Mouse (Mus musculus): Measurements from ENCODE around the gene Ebf1. TPM values are rescaled to one million over a fixed set of nuclear protein-coding genes. Genes with fewer than 3 reads are reported as not detected.

Ebf1 gene
- polyA plus RNA-seq, 1 experiment from 2014 or later, result 8.8 TPM

DNA sequence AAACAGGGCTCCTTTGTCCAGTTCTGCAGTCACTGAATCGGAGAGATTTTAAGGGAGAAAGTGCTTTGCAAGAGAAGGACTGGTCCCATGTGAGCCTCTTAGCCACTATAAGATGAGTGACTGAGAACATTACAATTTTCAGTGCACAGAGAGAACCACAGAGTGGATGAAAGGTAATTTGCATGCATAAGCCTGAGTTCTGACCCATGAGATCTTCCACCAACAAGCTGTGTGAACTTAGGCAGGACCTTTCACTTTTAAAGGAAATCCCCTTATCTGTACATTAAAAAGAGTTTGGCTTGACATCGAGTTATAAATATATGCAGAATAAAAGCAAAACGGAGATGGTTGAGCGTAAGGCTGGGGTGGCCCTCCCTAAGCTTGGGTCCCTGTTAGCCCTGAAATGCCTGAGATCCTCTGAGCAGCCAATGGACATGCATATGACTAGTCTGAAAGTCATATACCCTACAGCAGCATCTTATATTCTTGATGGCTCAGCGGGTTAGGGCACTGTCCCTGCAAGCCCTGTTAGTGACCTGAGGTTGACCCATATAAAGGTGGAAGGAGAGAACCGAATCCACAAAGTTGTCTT lies 92.8 kb downstream of the Ebf1 start:
- Histone ChIP-seq H3K36me3 (ENCODE audit: insufficient read depth, low read length) (no peaks in the 10 kb centered on the region), H3K27me3 (replicated peaks; ENCODE audit: insufficient read depth, low read length) (no peaks in the 10 kb centered on the region), H3K4me1 (ENCODE audit: insufficient read depth, low read depth, low read length) (no peaks in the 10 kb centered on the region), H3K9me3 (ENCODE audit: low read length) (no peaks in the 10 kb centered on the region), H3K4me2 (replicated peaks; ENCODE audit: low read depth, low read length) (no peak overlapping the region), H3K27ac (ENCODE audit: low read length) (no peak overlapping the region), H3K4me3 (ENCODE audit: low read depth, low read length) (no peak overlapping the region), H3K9ac (replicated peaks; ENCODE audit: low read depth) (no peak overlapping the region)
- WGBS, result 73% methylated on average over 6 of the region's 6 CpGs
- ATAC-seq, result no peak
- TF ChIP-seq CTCF (IDR thresholded peaks at IDR 0.05) (no peak), EP300 (IDR thresholded peaks at IDR 0.05) (no peak)
- DNase-seq (ENCODE audit: low spot score), result no peak

- H3K4me1 ChIP-seq (ENCODE audit: insufficient read depth, low read depth, low read length), result no peaks in the 10 kb centered on the region; the same call in 1 of the 2 replicates
- no peak overlapping the region for H3K27ac ChIP-seq (ENCODE audit: low read length)
- no peaks in the 10 kb centered on the region for H3K36me3 ChIP-seq (ENCODE audit: insufficient read depth, low read length)
- TF ChIP-seq EP300 (IDR thresholded peaks at IDR 0.05) (no peak), CTCF (IDR thresholded peaks at IDR 0.05) (no peak)
- H3K27me3 ChIP-seq (replicated peaks; ENCODE audit: insufficient read depth, low read length), result no peaks in the 10 kb centered on the region
- ATAC-seq (no peak), DNase-seq (ENCODE audit: low spot score) (no peak)
- no peak overlapping the region for H3K9ac ChIP-seq (replicated peaks; ENCODE audit: low read depth)
- no peak overlapping the region for H3K4me2 ChIP-seq (replicated peaks; ENCODE audit: low read depth, low read length)
- no peak overlapping the region for H3K4me3 ChIP-seq (ENCODE audit: low read depth, low read length)
- H3K9me3 ChIP-seq (ENCODE audit: low read length), result no peaks in the 10 kb centered on the region
Measured at GRCm38 (mm10) chr11:44710861-44711260, 93.7 kb downstream of the Ebf1 start.

DNA sequence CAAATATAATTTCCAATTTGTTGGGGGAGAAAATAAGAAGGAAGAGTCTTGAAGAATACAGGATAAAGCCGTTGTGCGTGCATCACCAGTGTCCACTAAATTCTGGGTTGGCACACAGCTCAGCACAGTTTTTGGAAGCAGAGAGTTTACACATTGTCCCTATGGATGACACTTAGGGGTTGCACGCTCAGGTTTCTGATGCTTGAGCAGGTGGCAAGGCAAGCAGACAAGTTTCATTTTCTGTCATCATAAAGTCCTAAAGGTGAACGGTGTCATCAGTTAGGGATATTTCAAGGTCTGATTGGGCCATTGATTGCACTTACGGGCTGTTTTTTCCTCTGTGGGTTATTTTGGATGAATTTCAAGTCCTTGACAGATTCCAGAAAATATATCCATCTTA lies 97.1 kb downstream of the Ebf1 start:
- no peak overlapping the region for H3K9ac ChIP-seq (replicated peaks; ENCODE audit: low read depth)
- no peak for ATAC-seq
- TF ChIP-seq EP300 (IDR thresholded peaks at IDR 0.05) (no peak), CTCF (IDR thresholded peaks at IDR 0.05) (no peak)
- H3K27me3 ChIP-seq (replicated peaks; ENCODE audit: insufficient read depth, low read length), result no peaks in the 10 kb centered on the region
- H3K4me1 ChIP-seq (ENCODE audit: insufficient read depth, low read depth, low read length), result no peaks in the 10 kb centered on the region; the same call in 1 of the 2 replicates
- H3K4me3 ChIP-seq (ENCODE audit: low read depth, low read length), result no peak overlapping the region
- no peak overlapping the region for H3K27ac ChIP-seq (ENCODE audit: low read length)
- no peaks in the 10 kb centered on the region for H3K9me3 ChIP-seq (ENCODE audit: low read length)
- WGBS, result 80% methylated on average over 5 of the region's 5 CpGs
- no peaks in the 10 kb centered on the region for H3K36me3 ChIP-seq (ENCODE audit: insufficient read depth, low read length)
- no peak for DNase-seq (ENCODE audit: low spot score)
- no peak overlapping the region for H3K4me2 ChIP-seq (replicated peaks; ENCODE audit: low read depth, low read length)

GRCm38 (mm10) chr11:44715776-44716175 lies 98.7 kb downstream of the Ebf1 start:
- Histone ChIP-seq H3K27me3 (replicated peaks; ENCODE audit: insufficient read depth, low read length) (no peaks in the 10 kb centered on the region), H3K9ac (replicated peaks; ENCODE audit: low read depth) (no peak overlapping the region), H3K4me1 (ENCODE audit: insufficient read depth, low read depth, low read length) (no peaks in the 10 kb centered on the region; the same call in 1 of the 2 replicates), H3K4me2 (replicated peaks; ENCODE audit: low read depth, low read length) (no peak overlapping the region), H3K4me3 (ENCODE audit: low read depth, low read length) (no peak overlapping the region), H3K27ac (ENCODE audit: low read length) (no peak overlapping the region), H3K9me3 (ENCODE audit: low read length) (no peaks in the 10 kb centered on the region), H3K36me3 (ENCODE audit: insufficient read depth, low read length) (no peaks in the 10 kb centered on the region)
- TF ChIP-seq CTCF (IDR thresholded peaks at IDR 0.05) (no peak), EP300 (IDR thresholded peaks at IDR 0.05) (no peak)
- WGBS, result 35% methylated on average over 4 of the region's 4 CpGs
- ATAC-seq (no peak), DNase-seq (ENCODE audit: low spot score) (no peak)

DNA sequence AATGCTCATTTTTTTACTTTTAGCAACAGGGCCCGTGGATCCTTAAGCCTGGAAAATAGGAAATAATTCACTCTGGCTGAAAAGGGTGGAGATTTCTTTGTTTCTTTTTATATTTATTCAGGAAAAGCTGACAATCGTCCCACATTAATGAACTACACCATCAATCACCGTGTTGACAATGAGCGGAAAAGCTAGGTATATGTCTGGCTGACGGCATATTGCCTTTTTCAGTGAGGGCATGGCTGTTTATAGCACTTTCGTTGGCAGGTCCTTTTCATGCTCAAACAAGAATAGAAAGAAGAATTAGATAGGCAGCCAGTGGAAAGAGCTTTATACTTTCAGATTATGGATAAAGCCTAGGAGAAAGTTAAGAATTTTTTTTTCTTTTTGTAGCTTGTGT lies 99.8 kb downstream of the Ebf1 start:
- no peak overlapping the region for H3K27ac ChIP-seq (ENCODE audit: low read length)

GRCm38 (mm10) chr11:44717636-44718035 lies 100.5 kb downstream of the Ebf1 start:
- H3K27ac ChIP-seq (ENCODE audit: low read length), result no peak overlapping the region
- 47% methylated on average over 7 of the region's 7 CpGs for WGBS
- H3K36me3 ChIP-seq (ENCODE audit: insufficient read depth, low read length), result no peaks in the 10 kb centered on the region
- no peak overlapping the region for H3K4me2 ChIP-seq (replicated peaks; ENCODE audit: low read depth, low read length)
- H3K9me3 ChIP-seq (ENCODE audit: low read length), result no peaks in the 10 kb centered on the region
- H3K4me3 ChIP-seq (ENCODE audit: low read depth, low read length), result no peak overlapping the region
- H3K4me1 ChIP-seq (ENCODE audit: insufficient read depth, low read depth, low read length), result no peaks in the 10 kb centered on the region; the same call in 1 of the 2 replicates
- ATAC-seq (no peak), DNase-seq (ENCODE audit: low spot score) (no peak)
- H3K9ac ChIP-seq (replicated peaks; ENCODE audit: low read depth), result no peak overlapping the region
- H3K27me3 ChIP-seq (replicated peaks; ENCODE audit: insufficient read depth, low read length), result no peaks in the 10 kb centered on the region
- TF ChIP-seq CTCF (IDR thresholded peaks at IDR 0.05), result no peak
- no peak for TF ChIP-seq EP300 (IDR thresholded peaks at IDR 0.05)

More for the DNA sequence above, 99.8 kb downstream of the Ebf1 start:
- peak; percentile 44 for DNase-seq (ENCODE audit: low spot score)
- Histone ChIP-seq H3K27me3 (replicated peaks; ENCODE audit: insufficient read depth, low read length) (no peaks in the 10 kb centered on the region), H3K36me3 (ENCODE audit: insufficient read depth, low read length) (no peaks in the 10 kb centered on the region), H3K4me1 (ENCODE audit: insufficient read depth, low read depth, low read length) (no peaks in the 10 kb centered on the region; the same call in 1 of the 2 replicates), H3K4me2 (replicated peaks; ENCODE audit: low read depth, low read length) (no peak overlapping the region), H3K9ac (replicated peaks; ENCODE audit: low read depth) (no peak overlapping the region), H3K9me3 (ENCODE audit: low read length) (no peaks in the 10 kb centered on the region), H3K4me3 (ENCODE audit: low read depth, low read length) (no peak overlapping the region)
- peak; percentile 33; the same call in 1 of the 2 replicates for TF ChIP-seq EP300 (IDR thresholded peaks at IDR 0.05)
- no peak for TF ChIP-seq CTCF (IDR thresholded peaks at IDR 0.05)
- ATAC-seq, result peak; percentile 55; the same call in 1 of the 2 replicates
- WGBS, result 43% methylated on average over 6 of the region's 6 CpGs
